Mouse (Mus musculus) neural tube, embryonic 13.5 days (tissue): ENCODE measurements around the gene Slc9c1. TPM values are rescaled to one million over a fixed set of nuclear protein-coding genes. Genes with fewer than 3 reads are reported as not detected.

ENCODE experiments used
- ATAC-seq: fragments of 200-750 bp; cut with Nextera tagmentation; 2 replicates; pipeline ENCODE4 v1.8.0; 2017; ENCODE audit warnings: low read depth, mild to moderate bottlenecking, moderate TSS enrichment, moderate library complexity
- H3K27ac ChIP-seq: fragments of 300-500 bp; sonication (generic); replicated peaks from 2 replicates; pipeline ENCODE4 v1.5.1; 2015; ENCODE audit warnings: moderate library complexity, mild to moderate bottlenecking, inconsistent platforms
- H3K27me3 ChIP-seq: fragments of 300-500 bp; sonication (generic); 2 replicates; pipeline ENCODE4 v1.6.1; 2015; ENCODE audit warnings: mild to moderate bottlenecking, inconsistent platforms
- H3K36me3 ChIP-seq: fragments of 300-500 bp; sonication (generic); 2 replicates; pipeline ENCODE4 v1.6.1; 2015; ENCODE audit warnings: mild to moderate bottlenecking, inconsistent platforms
- H3K4me1 ChIP-seq: fragments of 300-500 bp; sonication (generic); replicated peaks from 2 replicates; pipeline ENCODE4 v1.6.1; 2015; ENCODE audit warnings: inconsistent platforms
- H3K4me2 ChIP-seq: fragments of 300-500 bp; sonication (generic); 2 replicates; pipeline ENCODE4 v1.6.1; 2015; ENCODE audit warnings: inconsistent platforms, mild to moderate bottlenecking, moderate library complexity
- H3K4me3 ChIP-seq: fragments of 300-500 bp; sonication (generic); 2 replicates; pipeline ENCODE4 v1.5.1; 2015; ENCODE audit warnings: mild to moderate bottlenecking, inconsistent platforms
- H3K9ac ChIP-seq: fragments of 300-500 bp; sonication (generic); 2 replicates; pipeline ENCODE4 v1.6.1; 2015; ENCODE audit warnings: moderate library complexity, mild to moderate bottlenecking, inconsistent platforms
- H3K9me3 ChIP-seq: fragments of 300-500 bp; sonication (generic); 2 replicates; pipeline ENCODE4 v1.6.1; 2016; ENCODE audit warnings: inconsistent platforms
- WGBS: fragments of 180-500 bp; shearing (Covaris S2); methylation state at CpG from one replicate; pipeline ENCODE4 v1.1.7; 2015; 5-methylcytosine and 5-hydroxymethylcytosine counted together
- polyA plus RNA-seq: library from polyadenylated mRNA; unstranded; fragments of >200 nt; fragmentation: Nextera tagmentation; extraction: Ambion mirVana; gene quantifications from 2 replicates; pipeline ENCODE4 v1.2.1, GENCODE M21; 2015

Gene Slc9c1
- polyA plus RNA-seq, 1 experiment from 2014 or later = not detected

DNA sequence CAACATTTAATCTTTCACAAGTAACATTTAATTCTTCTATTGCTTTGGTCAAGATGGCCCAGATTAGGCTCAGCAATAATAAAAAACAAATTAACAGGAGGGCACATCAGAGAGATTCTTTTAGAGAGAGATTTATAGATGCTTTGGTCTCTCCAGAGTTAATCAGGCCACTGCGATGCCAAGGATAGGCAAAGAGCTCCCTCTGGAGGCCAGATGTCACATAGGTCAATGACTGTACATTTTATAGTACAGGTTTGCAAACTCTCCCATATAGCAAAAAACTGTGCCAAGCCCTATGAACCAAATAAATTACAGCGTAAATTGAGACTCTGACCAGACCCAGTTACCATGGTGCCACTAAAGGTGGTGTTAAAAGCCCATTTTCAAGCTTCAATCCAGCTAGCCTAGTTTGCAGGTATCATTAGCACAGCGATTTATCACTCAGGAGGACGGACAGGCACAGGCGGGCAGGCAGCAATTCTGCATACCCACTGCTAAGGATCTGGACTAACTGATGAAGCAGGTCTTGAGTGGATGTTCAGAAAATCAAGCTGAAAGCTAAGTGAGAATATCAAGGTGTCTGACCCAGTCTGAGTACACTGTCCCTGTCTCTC lies 95.3 kb downstream of the Slc9c1 start:
- ATAC-seq = peak; percentile 84; the same call in 1 of the 2 replicates
- 50% methylated on average over 5 of the region's 5 CpGs for WGBS
- Histone ChIP-seq H3K4me3 (no peak overlapping the region), H3K27ac (no peak overlapping the region), H3K27me3 (no peaks in the 10 kb centered on the region), H3K36me3 (no peaks in the 10 kb centered on the region), H3K9ac (no peak overlapping the region), H3K4me1 (no peaks in the 10 kb centered on the region), H3K4me2 (no peak overlapping the region), H3K9me3 (no peaks in the 10 kb centered on the region)

DNA sequence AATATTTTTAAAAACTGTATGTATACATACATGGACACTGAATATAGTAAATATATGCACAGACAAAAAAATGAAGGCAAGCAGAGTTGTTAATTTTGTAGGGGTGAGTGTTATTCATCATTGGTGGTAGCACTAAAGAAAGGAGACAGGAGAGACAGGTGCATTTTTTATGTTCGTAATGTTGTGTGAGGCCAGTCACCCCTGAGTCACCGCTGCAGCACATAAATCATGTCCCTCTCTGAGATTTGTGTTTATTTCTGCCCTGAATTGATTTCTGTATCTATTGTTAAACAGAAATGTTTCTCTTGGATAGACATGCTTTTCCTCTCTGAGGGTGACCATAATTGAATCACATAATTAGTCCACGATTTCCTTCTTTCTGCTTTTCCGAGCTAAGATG lies 97.3 kb downstream of the Slc9c1 start:
- WGBS = 63% methylated on average over 4 of the region's 4 CpGs

DNA sequence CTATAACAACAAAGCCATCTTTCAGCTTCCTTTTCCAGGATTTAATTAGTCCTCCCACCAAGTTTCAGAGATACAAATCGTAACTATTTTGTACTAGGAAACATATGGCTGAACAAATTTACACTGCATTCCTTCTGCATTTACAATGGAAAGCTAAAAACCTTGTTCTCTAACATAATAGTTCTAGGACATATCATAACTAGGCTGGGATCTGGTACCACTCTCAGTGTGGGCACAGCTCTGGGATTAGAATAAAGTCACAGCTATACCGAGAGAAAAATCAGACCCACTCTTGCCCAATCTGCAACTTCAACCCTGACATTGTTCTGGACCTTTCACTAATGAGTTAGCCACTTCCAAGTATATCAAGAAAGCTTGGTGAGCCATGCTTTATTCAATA lies 100.7 kb downstream of the Slc9c1 start:
- Histone ChIP-seq H3K27me3 (no peaks in the 10 kb centered on the region), H3K36me3 (no peaks in the 10 kb centered on the region), H3K4me3 (no peak overlapping the region), H3K4me1 (no peaks in the 10 kb centered on the region), H3K4me2 (no peak overlapping the region), H3K27ac (no peak overlapping the region), H3K9ac (no peak overlapping the region), H3K9me3 (no peaks in the 10 kb centered on the region)
- 86% methylated on average over 2 of the region's 2 CpGs for WGBS
- no peak for ATAC-seq

More for the DNA sequence above, 97.3 kb downstream of the Slc9c1 start:
- H3K4me2 ChIP-seq = no peak overlapping the region
- H3K27me3 ChIP-seq = no peaks in the 10 kb centered on the region
- no peaks in the 10 kb centered on the region for H3K4me1 ChIP-seq
- ATAC-seq = no peak
- no peak overlapping the region for H3K4me3 ChIP-seq
- no peaks in the 10 kb centered on the region for H3K36me3 ChIP-seq
- no peak overlapping the region for H3K27ac ChIP-seq
- no peaks in the 10 kb centered on the region for H3K9me3 ChIP-seq
- H3K9ac ChIP-seq = no peak overlapping the region

- H3K4me2 ChIP-seq = no peak overlapping the region
- no peaks in the 10 kb centered on the region for H3K27me3 ChIP-seq
- H3K9me3 ChIP-seq = no peaks in the 10 kb centered on the region
- no peak overlapping the region for H3K4me3 ChIP-seq
- 85% methylated on average over 10 of the region's 10 CpGs for WGBS
- no peaks in the 10 kb centered on the region for H3K4me1 ChIP-seq
- no peaks in the 10 kb centered on the region for H3K36me3 ChIP-seq
- H3K9ac ChIP-seq = no peak overlapping the region
- no peak for ATAC-seq
- no peak overlapping the region for H3K27ac ChIP-seq
These were observed 105.1 kb downstream of the Slc9c1 start for GRCm38 (mm10) chr16:45640070-45640762.

GRCm38 (mm10) chr16:45641301-45641700 lies 106.2 kb downstream of the Slc9c1 start:
- no peaks in the 10 kb centered on the region for H3K4me1 ChIP-seq
- no peak overlapping the region for H3K4me3 ChIP-seq
- H3K27ac ChIP-seq = no peak overlapping the region
- no peaks in the 10 kb centered on the region for H3K36me3 ChIP-seq
- no peak overlapping the region for H3K4me2 ChIP-seq
- no peak overlapping the region for H3K9ac ChIP-seq
- no peak for ATAC-seq
- no peaks in the 10 kb centered on the region for H3K9me3 ChIP-seq
- no peaks in the 10 kb centered on the region for H3K27me3 ChIP-seq
- WGBS = 71% methylated on average over 3 of the region's 3 CpGs

GRCm38 (mm10) chr16:45643944-45644343 lies 108.8 kb downstream of the Slc9c1 start:
- Histone ChIP-seq H3K4me1 (no peaks in the 10 kb centered on the region), H3K36me3 (no peaks in the 10 kb centered on the region), H3K4me2 (no peak overlapping the region), H3K9me3 (no peaks in the 10 kb centered on the region), H3K9ac (no peak overlapping the region), H3K27ac (no peak overlapping the region), H3K4me3 (no peak overlapping the region), H3K27me3 (no peaks in the 10 kb centered on the region)
- ATAC-seq = no peak
- WGBS = 89% methylated on average over 3 of the region's 3 CpGs

GRCm38 (mm10) chr16:45644380-45644779 lies 109.3 kb downstream of the Slc9c1 start:
- no peaks in the 10 kb centered on the region for H3K36me3 ChIP-seq
- no peak overlapping the region for H3K4me2 ChIP-seq
- no peak for ATAC-seq
- no peak overlapping the region for H3K4me3 ChIP-seq
- H3K9ac ChIP-seq = no peak overlapping the region
- 72% methylated on average over 6 of the region's 6 CpGs for WGBS
- H3K27me3 ChIP-seq = no peaks in the 10 kb centered on the region
- no peaks in the 10 kb centered on the region for H3K4me1 ChIP-seq
- no peaks in the 10 kb centered on the region for H3K9me3 ChIP-seq
- no peak overlapping the region for H3K27ac ChIP-seq

- no peak overlapping the region for H3K4me2 ChIP-seq
- ATAC-seq = no peak
- no peaks in the 10 kb centered on the region for H3K9me3 ChIP-seq
- H3K36me3 ChIP-seq = no peaks in the 10 kb centered on the region
- no peak overlapping the region for H3K4me3 ChIP-seq
- no peak overlapping the region for H3K27ac ChIP-seq
- WGBS = 69% methylated on average over 2 of the region's 2 CpGs
- no peak overlapping the region for H3K9ac ChIP-seq
- H3K27me3 ChIP-seq = peaks cover 20% of the 10 kb centered on the region
- peaks cover 7% of the 10 kb centered on the region; the same call in 1 of the 2 replicates for H3K4me1 ChIP-seq
These were observed 116.4 kb downstream of the Slc9c1 start for GRCm38 (mm10) chr16:45651497-45651896.

DNA sequence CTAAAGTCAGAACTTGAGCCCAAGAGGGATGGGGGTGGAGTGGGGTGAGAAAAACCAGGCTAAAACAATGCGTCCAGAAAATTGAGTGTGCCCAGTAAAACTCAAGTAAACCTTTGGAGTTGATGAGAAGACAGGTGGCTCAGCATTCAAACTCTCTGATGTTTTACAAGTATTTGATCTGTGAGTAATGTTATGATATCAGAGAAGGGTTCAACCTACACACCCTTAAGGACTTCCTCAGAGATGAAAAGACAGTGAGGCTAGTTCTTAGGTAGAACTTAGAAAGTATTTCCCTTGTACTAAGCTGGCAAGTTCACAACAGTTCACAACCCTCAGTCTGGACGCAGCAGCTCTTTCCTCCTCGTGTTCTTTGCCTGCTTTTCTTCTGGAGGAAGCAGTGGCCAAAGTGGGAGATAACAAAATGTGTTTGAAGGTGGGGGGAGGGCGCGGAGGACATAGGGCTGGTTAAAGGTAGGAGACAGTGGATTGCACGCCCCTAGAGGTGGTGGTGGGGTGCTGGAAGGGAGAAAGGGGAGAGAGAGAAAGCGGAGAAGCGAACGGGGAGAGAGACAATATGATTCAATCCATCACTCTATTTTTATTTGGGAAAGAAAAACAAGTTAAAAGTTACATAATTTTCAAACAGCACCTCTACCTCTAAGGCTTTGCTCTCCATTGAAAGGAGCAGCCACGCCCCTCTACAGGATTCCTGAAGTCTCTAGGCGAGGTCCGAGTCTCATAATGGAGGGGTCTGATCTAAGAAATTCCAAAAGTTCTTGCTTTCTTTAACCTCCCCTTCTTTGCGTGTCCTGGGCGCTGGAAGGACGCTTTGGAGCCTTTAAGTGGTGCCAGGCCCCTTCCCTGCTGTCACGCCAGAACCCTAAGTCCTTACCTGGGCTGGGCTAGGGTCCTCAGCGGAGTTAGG lies 118.2 kb downstream of the Slc9c1 start:
- Histone ChIP-seq H3K9ac (no peak overlapping the region), H3K27ac (no peak overlapping the region), H3K36me3 (no peaks in the 10 kb centered on the region)

GRCm38 (mm10) chr16:45653934-45654332 lies 118.8 kb downstream of the Slc9c1 start, which contains the start of gene BC016579:
Gene BC016579, minus strand, starts transcription at chr16:45654068.
- Histone ChIP-seq H3K36me3 (no peaks in the 10 kb centered on the region), H3K4me2 (peak within 1 kb of the TSS; percentile 55), H3K9ac (peak within 1 kb of the TSS; percentile 23; the same call in 1 of the 2 replicates), H3K4me3 (peak within 1 kb of the TSS; percentile 22), H3K4me1 (peaks cover 7% of the 10 kb centered on the region; the same call in 1 of the 2 replicates), H3K27me3 (peaks cover 20% of the 10 kb centered on the region), H3K27ac (no peak within 1 kb of the TSS), H3K9me3 (no peaks in the 10 kb centered on the region)
- ATAC-seq = no peak
- WGBS = 6% methylated on average over 20 of the region's 20 CpGs

More for the DNA sequence above, 118.2 kb downstream of the Slc9c1 start:
- 14% methylated on average over 17 of the region's 17 CpGs for WGBS
- H3K9me3 ChIP-seq = no peaks in the 10 kb centered on the region
- peak overlapping the region; percentile 55 for H3K4me2 ChIP-seq
- peaks cover 20% of the 10 kb centered on the region for H3K27me3 ChIP-seq
- peak overlapping the region; percentile 22 for H3K4me3 ChIP-seq
- peaks cover 7% of the 10 kb centered on the region; the same call in 1 of the 2 replicates for H3K4me1 ChIP-seq
- no peak for ATAC-seq

DNA sequence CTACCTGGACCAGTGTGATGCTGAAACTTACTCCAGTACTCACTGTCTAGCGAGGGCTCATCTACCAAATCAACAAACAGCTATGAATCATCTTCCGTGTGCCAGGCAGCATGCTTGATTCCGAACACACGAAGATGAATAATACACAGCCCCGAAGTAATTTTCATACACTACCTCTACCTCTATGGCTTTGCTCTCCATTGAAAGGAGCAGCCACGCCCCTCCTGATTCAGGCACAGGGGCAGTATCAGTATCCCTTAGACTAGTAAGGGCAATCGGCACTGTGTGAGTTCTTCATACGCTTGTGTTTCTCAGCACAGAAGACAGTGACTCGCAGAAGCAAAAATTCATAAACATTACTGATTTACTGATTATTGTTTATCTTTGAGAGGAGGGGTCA lies 119.4 kb downstream of the Slc9c1 start:
- Histone ChIP-seq H3K4me3 (no peak overlapping the region), H3K4me2 (peak overlapping the region; percentile 55), H3K9me3 (no peaks in the 10 kb centered on the region), H3K9ac (no peak overlapping the region), H3K4me1 (peaks cover 7% of the 10 kb centered on the region; the same call in 1 of the 2 replicates), H3K27me3 (peaks cover 20% of the 10 kb centered on the region), H3K36me3 (no peaks in the 10 kb centered on the region), H3K27ac (no peak overlapping the region)
- ATAC-seq = no peak
- WGBS = 65% methylated on average over 9 of the region's 9 CpGs
